Mouse (Mus musculus): ENCODE results near the gene B430305J03Rik.

The B430305J03Rik gene

GRCm38 (mm10) chr3:61348036-61348614, 17.6 kb downstream of the B430305J03Rik start:
- no peak for DNase-seq (ENCODE audit: low read depth)

- DNase-seq (ENCODE audit: low read depth), result no peak
Observed at GRCm38 (mm10) chr3:61345636-61346035, 20.1 kb downstream of the B430305J03Rik start.

- no peak for DNase-seq (ENCODE audit: low read depth)
Observed at GRCm38 (mm10) chr3:61344031-61344430, 21.7 kb downstream of the B430305J03Rik start.

GRCm38 (mm10) chr3:61340321-61340720, 25.4 kb downstream of the B430305J03Rik start:
- no peak for DNase-seq (ENCODE audit: low read depth)

GRCm38 (mm10) chr3:61337230-61337629, 28.5 kb downstream of the B430305J03Rik start:
- no peak for DNase-seq (ENCODE audit: low read depth)

GRCm38 (mm10) chr3:61336205-61336604, 29.5 kb downstream of the B430305J03Rik start:
- no peak for DNase-seq (ENCODE audit: low read depth)

GRCm38 (mm10) chr3:61321632-61322031, 44.1 kb downstream of the B430305J03Rik start:
- no peak for DNase-seq (ENCODE audit: low read depth)

GRCm38 (mm10) chr3:61320031-61320430, 45.7 kb downstream of the B430305J03Rik start:
- no peak for DNase-seq (ENCODE audit: low read depth)

GRCm38 (mm10) chr3:61315002-61315401, 50.7 kb downstream of the B430305J03Rik start:
- no peak for DNase-seq (ENCODE audit: low read depth)
